Mouse (Mus musculus) right cerebral cortex, adult 2 months (tissue): ENCODE measurements at regions not wholly inside any gene's neighbourhood (a gene's known extent, or its start where the extent isn't known, plus 50 kb on each side); places are given as distances from the start of the nearest gene placed in this dataset.

Experiments
- DNase-seq, 2 experiments: peaks; one replicate each; pipeline ENCODE4 v3.0.0; 2021 to 2022; ENCODE audit warnings: low spot score in 2 of 2

GRCm38 (mm10) chr2:81407372-81407771 lies 645.6 kb upstream of the Zfp804a start:
- DNase-seq = no peak

GRCm38 (mm10) chr2:81411751-81412150 lies 641.3 kb upstream of the Zfp804a start:
- no peak for DNase-seq

GRCm38 (mm10) chr2:81431411-81431810 lies 621.6 kb upstream of the Zfp804a start:
- DNase-seq = peak in 1 of 2 experiments; percentile 15

GRCm38 (mm10) chr2:81439082-81439481 lies 613.9 kb upstream of the Zfp804a start:
- DNase-seq = no peak

GRCm38 (mm10) chr2:81440929-81441328 lies 612.1 kb upstream of the Zfp804a start:
- peak in 1 of 2 experiments; percentile 5 for DNase-seq

GRCm38 (mm10) chr2:81450514-81450913 lies 602.5 kb upstream of the Zfp804a start:
- DNase-seq = no peak

GRCm38 (mm10) chr2:81488821-81489220 lies 564.2 kb upstream of the Zfp804a start:
- DNase-seq = no peak

- no peak for DNase-seq
Observed at GRCm38 (mm10) chr2:81506985-81507384, 546.0 kb upstream of the Zfp804a start.

- DNase-seq = no peak
Observed at GRCm38 (mm10) chr2:81513030-81513579, 539.9 kb upstream of the Zfp804a start.

- no peak for DNase-seq
Observed at GRCm38 (mm10) chr2:81538111-81538510, 514.9 kb upstream of the Zfp804a start.

GRCm38 (mm10) chr2:81549158-81549557 lies 503.9 kb upstream of the Zfp804a start:
- DNase-seq = peak in 1 of 2 experiments; percentile 5

- no peak for DNase-seq
Observed at GRCm38 (mm10) chr2:81582111-81582510, 470.9 kb upstream of the Zfp804a start.
